Mouse (Mus musculus): ENCODE measurements around the gene Idh1.

- TF ChIP-seq MAFK (IDR thresholded peaks at IDR 0.05; ENCODE audit: insufficient read depth, low read depth, low read length) (no peak), ZC3H11A (IDR thresholded peaks at IDR 0.05; ENCODE audit: borderline replicate concordance, low read depth, low read length) (no peak)
Observed at GRCm38 (mm10) chr1:65137560-65137959, 48.7 kb downstream of the Idh1 start.

Measured in ES-E14 (cell line).